Mouse (Mus musculus) R1 (cell line): ENCODE measurements around the gene Ankrd52.

Experiments
- DNase-seq: peaks from one replicate; pipeline ENCODE4 v3.0.0-alpha.2; 2018; ENCODE audit warnings: low read depth, low spot score

The Ankrd52 gene

DNA sequence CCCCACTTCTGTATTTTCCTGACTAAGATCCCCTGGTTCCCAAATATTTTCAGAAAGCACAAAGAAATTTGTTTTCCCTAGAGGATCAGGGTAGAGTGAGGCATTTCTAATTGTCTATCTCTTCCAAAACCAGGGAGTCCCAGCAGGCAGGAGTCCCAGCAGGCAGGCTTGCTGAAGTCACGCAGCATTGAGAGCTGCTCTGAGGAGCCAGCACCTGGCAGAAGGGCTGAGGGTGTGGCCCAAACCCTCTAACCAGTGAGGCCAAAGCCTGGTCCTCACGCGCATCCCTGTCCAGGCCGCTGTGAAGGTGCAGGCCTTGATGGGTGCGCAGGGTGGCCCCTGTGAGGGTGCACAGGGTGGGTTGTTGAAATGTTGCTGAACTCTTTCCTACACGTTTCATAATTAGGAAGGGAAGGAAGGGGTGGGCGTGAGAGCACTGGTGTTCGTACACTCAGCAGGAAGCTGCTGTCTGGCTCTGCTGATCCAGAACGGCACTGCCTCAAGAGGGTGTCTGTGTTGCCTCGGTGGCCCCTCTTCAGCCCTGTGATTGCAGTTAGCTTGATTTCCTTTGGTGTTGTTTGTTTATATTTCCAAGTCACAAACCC is 61.9 kb downstream of the Ankrd52 start:
- DNase-seq: no peak

DNA sequence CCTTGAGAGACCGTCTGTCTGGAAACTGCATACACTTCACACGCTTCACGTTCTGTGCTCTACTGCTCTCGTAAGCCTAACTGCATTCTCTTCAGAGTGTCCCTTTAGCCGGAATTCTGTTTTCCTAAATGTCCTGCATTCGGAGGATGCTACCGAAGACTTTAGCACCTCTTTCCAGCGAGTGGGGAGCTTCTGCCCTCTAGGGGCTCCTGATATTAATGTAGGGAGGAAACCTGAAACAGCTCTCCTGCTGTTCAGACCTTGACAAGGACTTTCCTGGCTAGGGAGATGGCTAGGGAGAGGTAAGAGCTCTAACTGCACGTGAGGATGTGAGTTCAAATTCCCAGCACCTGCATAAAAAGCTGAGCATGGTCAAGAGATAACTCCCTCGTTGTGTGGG is 63.5 kb downstream of the Ankrd52 start:
- peak; percentile 77 for DNase-seq

DNA sequence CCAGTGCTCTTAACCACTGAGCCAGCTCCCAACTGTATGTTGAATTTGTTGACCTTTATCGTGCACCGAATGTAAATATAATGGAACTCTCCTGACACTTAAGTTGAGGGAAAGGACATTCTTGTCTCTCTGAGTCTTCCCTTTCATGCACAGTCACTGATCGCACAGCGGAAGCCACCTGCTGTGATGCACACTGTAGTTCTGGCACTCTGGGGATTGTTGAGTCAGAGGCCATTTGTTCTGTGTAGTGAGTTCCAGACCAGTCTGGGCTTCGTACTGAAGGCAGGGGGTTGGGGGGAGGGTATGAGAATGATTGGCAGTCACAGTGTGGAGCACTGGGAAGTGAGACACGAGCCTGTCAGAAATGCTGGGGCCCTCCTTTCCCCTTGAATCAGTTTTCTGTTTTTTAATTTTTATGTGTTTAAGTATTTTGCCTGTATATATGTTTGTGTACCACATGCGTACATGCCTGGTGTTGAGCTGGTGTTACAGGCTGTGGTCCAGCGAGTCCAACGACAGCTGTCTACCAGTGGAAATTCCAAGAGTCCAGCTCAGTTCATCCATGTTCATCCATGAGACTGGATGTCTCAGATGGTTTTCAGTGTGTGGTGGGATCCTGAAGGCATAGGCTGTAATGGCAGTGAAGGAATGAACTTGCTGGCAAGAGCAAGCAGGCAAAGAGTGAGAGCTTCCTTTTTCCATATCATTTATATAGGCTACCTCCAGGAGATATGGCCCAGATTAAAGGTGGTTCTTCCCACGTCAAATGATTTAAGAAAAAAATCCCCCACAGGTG is 64.6 kb downstream of the Ankrd52 start:
- peak; percentile 98 for DNase-seq

DNA sequence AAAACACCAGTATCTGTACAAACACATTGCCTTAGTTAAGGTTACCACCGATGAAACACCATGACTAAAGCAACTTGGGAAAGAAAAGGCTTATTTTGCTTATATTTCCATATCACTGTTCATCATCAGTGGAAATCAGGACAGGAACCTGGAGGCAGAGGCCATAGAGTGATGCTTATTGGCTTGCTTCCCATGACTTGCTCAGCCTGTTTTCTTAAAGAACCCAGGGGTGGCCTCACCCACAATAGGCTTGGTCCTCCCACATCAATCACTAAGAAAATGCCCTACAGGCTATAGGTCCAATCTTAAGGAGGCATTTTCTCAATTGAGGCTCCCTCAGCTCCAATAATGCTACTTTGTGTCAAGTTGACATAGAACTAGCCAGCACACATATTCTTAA is 65.8 kb downstream of the Ankrd52 start:
- no peak for DNase-seq

DNA sequence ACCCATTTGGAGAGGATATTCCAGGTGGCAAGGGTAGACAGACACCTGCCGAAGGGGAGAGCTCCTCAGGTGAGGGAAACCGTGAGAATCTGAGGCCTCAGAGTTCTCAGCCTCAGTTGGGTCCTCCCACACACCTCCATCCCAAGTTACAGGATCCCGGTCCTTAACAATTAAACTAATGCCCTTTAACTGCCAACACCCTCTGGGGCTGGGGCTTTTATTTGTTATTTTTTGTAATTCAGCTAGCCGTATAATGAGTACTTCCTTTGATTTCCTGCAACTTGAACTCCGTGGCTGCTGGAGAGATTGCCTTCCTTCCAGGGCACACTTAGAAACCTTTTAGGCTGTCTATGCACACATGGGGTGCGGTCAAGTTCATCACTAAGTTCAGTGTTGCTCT is 67.4 kb downstream of the Ankrd52 start:
- no peak for DNase-seq

DNA sequence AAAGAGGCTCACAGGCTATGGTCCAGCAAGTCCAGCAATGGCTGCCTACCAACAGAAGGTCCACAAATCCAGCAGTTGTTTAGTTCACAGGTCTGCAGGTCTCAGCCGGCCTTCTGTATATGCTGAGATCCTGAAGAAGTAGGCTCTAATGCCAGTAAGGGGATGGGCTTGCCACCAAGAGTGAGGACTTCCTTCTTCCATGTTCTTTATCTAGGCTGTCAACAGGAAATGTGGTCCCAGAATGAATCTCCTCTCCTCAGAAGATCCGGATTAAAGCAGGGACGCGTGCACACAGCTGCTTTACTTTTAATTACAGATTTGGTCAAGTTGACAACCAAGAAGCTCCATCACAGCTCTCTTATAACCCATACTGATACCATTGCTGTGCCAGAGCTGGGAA is 68.5 kb downstream of the Ankrd52 start:
- DNase-seq: no peak

DNA sequence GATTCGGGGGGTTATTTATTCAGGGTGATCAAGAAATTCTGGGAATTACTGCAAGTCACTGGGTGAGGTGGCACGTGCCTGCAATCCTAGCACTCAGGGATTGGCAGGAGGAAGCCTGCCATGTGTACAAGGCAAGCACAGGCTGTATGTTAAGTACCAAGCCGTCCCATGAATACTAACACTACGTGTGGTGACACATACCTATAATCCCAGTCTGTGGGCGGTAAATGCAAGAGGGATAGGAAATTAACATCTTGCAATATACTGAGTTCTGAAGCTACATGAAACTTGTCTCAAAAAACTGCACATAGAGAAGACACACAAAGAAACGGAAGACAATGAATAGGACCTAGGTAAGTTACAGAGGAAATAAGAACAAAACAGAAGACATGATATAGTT is 74.1 kb downstream of the Ankrd52 start:
- DNase-seq: no peak

DNA sequence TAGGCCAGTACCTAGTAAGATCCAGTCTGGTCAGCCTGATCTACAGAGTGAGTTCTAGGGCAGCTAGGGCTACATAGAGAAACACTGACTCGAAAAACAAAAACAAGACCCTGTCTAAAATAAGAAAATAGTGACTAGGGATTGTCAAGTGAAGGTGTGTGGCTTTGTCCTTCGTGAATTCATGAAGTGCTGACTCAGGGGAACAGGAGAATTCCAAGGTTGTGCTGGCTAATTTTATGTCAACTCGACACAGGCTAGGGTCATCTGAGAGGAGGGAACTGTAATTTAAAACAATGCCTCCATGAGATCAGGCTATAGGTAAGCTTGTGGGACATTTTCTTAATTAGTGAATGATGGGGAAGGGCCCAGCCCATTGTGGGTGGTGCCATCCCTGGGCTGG is 77.6 kb downstream of the Ankrd52 start:
- DNase-seq: no peak

DNA sequence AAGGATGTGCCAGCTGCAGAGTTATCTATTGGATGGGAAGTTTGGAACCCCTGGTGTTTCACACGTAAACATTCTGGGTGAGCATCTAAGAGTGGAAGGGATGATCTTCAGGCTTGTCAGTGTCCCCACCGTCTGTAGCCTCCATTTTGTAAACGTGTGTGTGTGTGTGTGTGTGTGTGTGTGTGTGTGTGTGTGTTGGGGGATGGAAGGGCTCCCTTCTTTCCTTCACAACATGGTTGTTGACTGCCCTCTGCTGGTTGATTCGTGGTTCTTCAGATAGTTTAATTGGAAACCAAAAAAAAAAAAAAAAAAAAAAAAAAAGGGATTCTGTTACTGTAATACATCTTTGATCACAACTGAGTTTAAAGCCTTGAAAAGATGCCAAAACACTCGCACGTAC is 78.4 kb downstream of the Ankrd52 start:
- DNase-seq: peak; percentile 88

DNA sequence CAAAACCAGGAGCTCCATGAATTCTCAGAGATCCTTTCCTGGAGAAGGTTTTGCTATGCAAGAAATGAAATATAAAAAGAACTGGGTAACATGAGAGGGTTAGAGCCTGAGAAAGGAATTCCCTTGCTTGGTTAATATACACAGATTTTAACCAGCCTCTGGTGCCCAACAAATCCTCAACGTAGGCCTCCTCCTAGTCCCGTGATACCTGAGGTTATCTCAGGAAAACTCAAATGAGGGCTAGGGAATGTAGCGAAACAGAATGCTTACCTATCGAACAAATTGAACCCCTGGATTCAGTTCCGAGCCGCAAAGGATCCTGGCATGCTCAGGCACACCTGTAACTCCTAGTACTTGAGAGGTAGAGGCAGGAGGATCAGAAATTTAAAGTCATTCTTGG is 80.8 kb downstream of the Ankrd52 start:
- DNase-seq: no peak
